ENCODE assay signal across 24 mouse cellular contexts in the genomic region with DNA sequence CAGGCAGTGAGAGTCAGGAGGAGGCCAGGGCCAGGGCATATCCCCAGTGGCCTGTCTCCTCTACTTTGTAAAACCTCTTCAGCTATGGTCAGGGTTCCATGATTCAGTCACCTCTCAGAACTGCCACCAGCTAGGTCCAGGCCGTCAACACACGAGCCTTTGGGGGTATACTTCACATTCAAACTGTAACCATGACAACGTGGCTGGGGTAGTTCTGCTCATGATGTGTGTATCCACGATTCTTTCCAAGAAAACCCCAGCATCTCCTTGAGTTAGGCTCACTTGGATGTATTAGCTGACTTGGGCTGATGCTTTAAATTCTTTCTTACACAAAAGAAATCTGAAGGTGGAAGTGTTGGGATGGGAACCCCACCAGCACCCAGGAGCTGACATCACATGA. TPM values are rescaled to one million over a fixed set of nuclear protein-coding genes. Genes with fewer than 3 reads are reported as not detected.
DNase-seq lines count a peak whose midpoint lies in the region; ATAC-seq and TF ChIP-seq lines count a peak whose summit lies in the region.
"Had no signal": no experiment of that assay in that cellular context is flagged by ENCODE, and none has a peak within 500 bp of the region (broad histone marks: within the 10 kb centered on the region; RNA-seq: fewer than 3 reads in every experiment).

No protein-coding gene starts in this region.

- H3K4me2 ChIP-seq in forebrain, postnatal 0 days (ENCODE audit: low read depth): no peak overlapping the region
- H3K4me2 ChIP-seq in midbrain, embryonic 11.5 days: no peak overlapping the region
- no peak overlapping the region for H3K4me2 ChIP-seq in midbrain, embryonic 13.5 days (replicated peaks)
- H3K4me2 ChIP-seq in midbrain, embryonic 15.5 days: no peak overlapping the region
- H3K4me2 ChIP-seq: heart, embryonic 13.5 days had no signal

- H3K9me3 ChIP-seq in forebrain, postnatal 0 days (ENCODE audit: low read length): no peaks in the 10 kb centered on the region
- no peaks in the 10 kb centered on the region for H3K9me3 ChIP-seq in forebrain, embryonic 10.5 days
- H3K9me3 ChIP-seq in midbrain, embryonic 11.5 days (ENCODE audit: control insufficient read depth, low read length): no peaks in the 10 kb centered on the region
- H3K9me3 ChIP-seq in midbrain, embryonic 13.5 days: no peaks in the 10 kb centered on the region
- H3K9me3 ChIP-seq in midbrain, embryonic 15.5 days: no peaks in the 10 kb centered on the region
- H3K9me3 ChIP-seq: embryonic facial prominence, embryonic 10.5 days; heart, embryonic 13.5 days had no signal

- H3K4me1 ChIP-seq in forebrain, postnatal 0 days (ENCODE audit: insufficient read depth): 0 out of 2 replicates have a peak, but pooled peaks cover 4% of the 10 kb centered on the region
- H3K4me1 ChIP-seq in forebrain, embryonic 10.5 days: peaks cover 41% of the 10 kb centered on the region
- peaks cover 12% of the 10 kb centered on the region for H3K4me1 ChIP-seq in midbrain, embryonic 11.5 days (ENCODE audit: control insufficient read depth, insufficient read depth, low read length)
- peaks cover 20% of the 10 kb centered on the region for H3K4me1 ChIP-seq in midbrain, embryonic 13.5 days (replicated peaks)
- peaks cover 16% of the 10 kb centered on the region for H3K4me1 ChIP-seq in midbrain, embryonic 15.5 days

- TF ChIP-seq CTCF in forebrain, postnatal 0 days (IDR thresholded peaks at IDR 0.05; ENCODE audit: low read depth): no peak

- H3K27me3 ChIP-seq in forebrain, postnatal 0 days (ENCODE audit: insufficient read depth, low read length): no peaks in the 10 kb centered on the region
- H3K27me3 ChIP-seq in forebrain, embryonic 10.5 days (ENCODE audit: poor library complexity, severe bottlenecking): peaks cover 37% of the 10 kb centered on the region
- no peaks in the 10 kb centered on the region; the same call in 1 of the 2 replicates for H3K27me3 ChIP-seq in midbrain, embryonic 11.5 days (ENCODE audit: control insufficient read depth, insufficient read depth, low read length)
- no peaks in the 10 kb centered on the region for H3K27me3 ChIP-seq in midbrain, embryonic 13.5 days
- no peaks in the 10 kb centered on the region for H3K27me3 ChIP-seq in midbrain, embryonic 15.5 days (replicated peaks)

- no peaks in the 10 kb centered on the region for H3K36me3 ChIP-seq in forebrain, postnatal 0 days (ENCODE audit: insufficient read depth)
- no peaks in the 10 kb centered on the region for H3K36me3 ChIP-seq in forebrain, embryonic 10.5 days (replicated peaks)
- no peaks in the 10 kb centered on the region for H3K36me3 ChIP-seq in midbrain, embryonic 11.5 days (ENCODE audit: control insufficient read depth, insufficient read depth, low read length)
- H3K36me3 ChIP-seq in midbrain, embryonic 13.5 days: no peaks in the 10 kb centered on the region
- no peaks in the 10 kb centered on the region for H3K36me3 ChIP-seq in midbrain, embryonic 15.5 days (replicated peaks)
- H3K36me3 ChIP-seq: embryonic facial prominence, embryonic 10.5 days; G1E; heart, embryonic 13.5 days had no signal

- peak; percentile 50 for DNase-seq in forebrain, postnatal 0 days
- no peak for DNase-seq in forebrain, embryonic 10.5 days (ENCODE audit: extremely low spot score, low spot score)
- DNase-seq in midbrain, embryonic 11.5 days (ENCODE audit: low spot score, missing footprints): peak; percentile 81
- no peak for DNase-seq in cerebellum, adult 18-20 months
- no peak for DNase-seq in left cerebral cortex, adult 11 months (ENCODE audit: low spot score)
- DNase-seq: adrenal gland, postnatal 10 days; B cell, adult 2 months; cerebellum, adult 2 months; cerebellum, postnatal 10 days; gastrocnemius, postnatal 36 days; heart, adult 11 months; heart, postnatal 36 days had no signal

- 40% methylated on average over 4 of the region's 4 CpGs for WGBS in forebrain, postnatal 0 days
- WGBS in forebrain, embryonic 10.5 days: 75% methylated on average over 4 of the region's 4 CpGs
- WGBS in midbrain, embryonic 11.5 days: 46% methylated on average over 4 of the region's 4 CpGs
- 32% methylated on average over 4 of the region's 4 CpGs for WGBS in midbrain, embryonic 13.5 days
- WGBS in midbrain, embryonic 15.5 days: 37% methylated on average over 4 of the region's 4 CpGs

- H3K4me3 ChIP-seq in forebrain, postnatal 0 days (ENCODE audit: low read depth, low read length): no peak overlapping the region
- no peak overlapping the region for H3K4me3 ChIP-seq in forebrain, embryonic 10.5 days
- no peak overlapping the region for H3K4me3 ChIP-seq in midbrain, embryonic 11.5 days (ENCODE audit: low read depth, low read length)
- no peak overlapping the region for H3K4me3 ChIP-seq in midbrain, embryonic 13.5 days (replicated peaks)
- no peak overlapping the region for H3K4me3 ChIP-seq in midbrain, embryonic 15.5 days
- H3K4me3 ChIP-seq: embryonic facial prominence, embryonic 10.5 days; heart, embryonic 13.5 days had no signal

- H3K27ac ChIP-seq in forebrain, postnatal 0 days (ENCODE audit: low read depth, low read length): peak overlapping the region; percentile 45
- no peak overlapping the region for H3K27ac ChIP-seq in forebrain, embryonic 10.5 days
- H3K27ac ChIP-seq in midbrain, embryonic 11.5 days (ENCODE audit: low read depth, low read length): no peak overlapping the region
- no peak overlapping the region for H3K27ac ChIP-seq in midbrain, embryonic 13.5 days
- H3K27ac ChIP-seq in midbrain, embryonic 15.5 days: 0 out of 2 replicates have a peak overlapping the region, but pooled peaks have one; percentile 32
- H3K27ac ChIP-seq: heart, embryonic 13.5 days had no signal

- H3K9ac ChIP-seq in forebrain, postnatal 0 days: no peak overlapping the region
- no peak overlapping the region for H3K9ac ChIP-seq in midbrain, embryonic 11.5 days (ENCODE audit: low read length)
- H3K9ac ChIP-seq in midbrain, embryonic 13.5 days (replicated peaks): no peak overlapping the region
- no peak overlapping the region for H3K9ac ChIP-seq in midbrain, embryonic 15.5 days
- H3K9ac ChIP-seq: heart, embryonic 13.5 days had no signal

- ATAC-seq in forebrain, postnatal 0 days: peak; percentile 62
- no peak for ATAC-seq in midbrain, embryonic 11.5 days (ENCODE audit: low FRiP score)
- ATAC-seq in midbrain, embryonic 13.5 days: no peak
- ATAC-seq in midbrain, embryonic 15.5 days (replicated peaks): no peak
- ATAC-seq: CD4-positive, CD25-positive, alpha-beta regulatory T cell, adult 4 months; forebrain, embryonic 14.5 days; hindbrain, embryonic 16.5 days had no signal

RNA-seq across cellular contexts. Expression of a gene that starts 9.9 kb away (rescaled TPM):
- total RNA-seq in forebrain, postnatal 0 days (2014; rRNA removed): 0.85 and 1.3 TPM in 2 replicates
- polyA plus RNA-seq in forebrain, postnatal 0 days (2015; fragmentation: Nextera tagmentation; extraction: Ambion mirVana): 0.06 TPM in 1 of 2 replicates, not detected in the other
- polyA plus RNA-seq in forebrain, embryonic 10.5 days (2016; fragmentation: Nextera tagmentation; extraction: Ambion mirVana): 0.80 and 0.82 TPM in 2 replicates
- 1.0 and 1.4 TPM in 2 replicates for polyA plus RNA-seq in midbrain, embryonic 11.5 days (2014; fragmentation: Nextera tagmentation; extraction: Ambion mirVana)
- 0.11 and 0.15 TPM in 2 replicates for polyA plus RNA-seq in midbrain, embryonic 13.5 days (2015; fragmentation: Nextera tagmentation; extraction: Ambion mirVana)
- 0.09 TPM in 1 of 2 replicates, not detected in the other for polyA plus RNA-seq in midbrain, embryonic 15.5 days (2015; fragmentation: Nextera tagmentation; extraction: Ambion mirVana)
- polyA plus RNA-seq: CD4-positive, CD25-positive, alpha-beta regulatory T cell, adult 4 months; forebrain, embryonic 14.5 days; G1E had no signal

RNA-seq across cellular contexts. Expression of a gene that starts 27.3 kb away (rescaled TPM):
- not detected in 2 replicates for total RNA-seq in forebrain, postnatal 0 days (2014; rRNA removed)
- polyA plus RNA-seq in forebrain, postnatal 0 days (2015; fragmentation: Nextera tagmentation; extraction: Ambion mirVana): not detected in 2 replicates
- not detected in 2 replicates for polyA plus RNA-seq in forebrain, embryonic 10.5 days (2016; fragmentation: Nextera tagmentation; extraction: Ambion mirVana)
- polyA plus RNA-seq in midbrain, embryonic 11.5 days (2014; fragmentation: Nextera tagmentation; extraction: Ambion mirVana): not detected in 2 replicates
- not detected in 2 replicates for polyA plus RNA-seq in midbrain, embryonic 13.5 days (2015; fragmentation: Nextera tagmentation; extraction: Ambion mirVana)
- polyA plus RNA-seq in midbrain, embryonic 15.5 days (2015; fragmentation: Nextera tagmentation; extraction: Ambion mirVana): not detected in 2 replicates
- total RNA-seq: G1E; gastrocnemius, adult 8-10 months; gastrocnemius, postnatal 36 days; heart, postnatal 36 days had no signal
- polyA plus RNA-seq: CD4-positive, CD25-positive, alpha-beta regulatory T cell, adult 4 months; embryonic facial prominence, embryonic 10.5 days; embryonic facial prominence, embryonic 14.5 days; forebrain, embryonic 14.5 days; G1E; heart, embryonic 13.5 days; heart, postnatal 0 days; hindbrain, embryonic 16.5 days; intestine, embryonic 14.5 days had no signal

RNA-seq across cellular contexts. Expression of a gene that starts 40.0 kb away (rescaled TPM):
- total RNA-seq in forebrain, postnatal 0 days (2014; rRNA removed): 8.7 and 10.7 TPM in 2 replicates
- 5.8 and 6.0 TPM in 2 replicates for polyA plus RNA-seq in forebrain, postnatal 0 days (2015; fragmentation: Nextera tagmentation; extraction: Ambion mirVana)
- 8.0 and 8.1 TPM in 2 replicates for polyA plus RNA-seq in forebrain, embryonic 10.5 days (2016; fragmentation: Nextera tagmentation; extraction: Ambion mirVana)
- 4.2 and 5.0 TPM in 2 replicates for polyA plus RNA-seq in midbrain, embryonic 11.5 days (2014; fragmentation: Nextera tagmentation; extraction: Ambion mirVana)
- polyA plus RNA-seq in midbrain, embryonic 13.5 days (2015; fragmentation: Nextera tagmentation; extraction: Ambion mirVana): 5.3 and 5.5 TPM in 2 replicates
- polyA plus RNA-seq in midbrain, embryonic 15.5 days (2015; fragmentation: Nextera tagmentation; extraction: Ambion mirVana): 8.6 and 8.7 TPM in 2 replicates

RNA-seq across cellular contexts. Expression of a gene that starts 41.1 kb away (rescaled TPM):
- total RNA-seq in forebrain, postnatal 0 days (2014; rRNA removed): not detected in 2 replicates
- polyA plus RNA-seq in forebrain, postnatal 0 days (2015; fragmentation: Nextera tagmentation; extraction: Ambion mirVana): not detected in 2 replicates
- not detected in 2 replicates for polyA plus RNA-seq in forebrain, embryonic 10.5 days (2016; fragmentation: Nextera tagmentation; extraction: Ambion mirVana)
- not detected in 2 replicates for polyA plus RNA-seq in midbrain, embryonic 11.5 days (2014; fragmentation: Nextera tagmentation; extraction: Ambion mirVana)
- not detected in 2 replicates for polyA plus RNA-seq in midbrain, embryonic 13.5 days (2015; fragmentation: Nextera tagmentation; extraction: Ambion mirVana)
- not detected in 2 replicates for polyA plus RNA-seq in midbrain, embryonic 15.5 days (2015; fragmentation: Nextera tagmentation; extraction: Ambion mirVana)
- total RNA-seq: G1E; gastrocnemius, adult 8-10 months; gastrocnemius, postnatal 36 days; heart, postnatal 36 days had no signal
- polyA plus RNA-seq: CD4-positive, CD25-positive, alpha-beta regulatory T cell, adult 4 months; cerebellum, adult 2 months; embryonic facial prominence, embryonic 10.5 days; embryonic facial prominence, embryonic 14.5 days; forebrain, embryonic 14.5 days; G1E; heart, embryonic 13.5 days; heart, postnatal 0 days; hindbrain, embryonic 16.5 days; intestine, embryonic 14.5 days had no signal

Comparison
In these comparisons a context has a peak if more than half of its experiments do, and no peak if none do; other contexts are left out.
1. DNase-seq: peak in forebrain, postnatal 0 days (single experiment) and midbrain, embryonic 11.5 days (single experiment); none in forebrain, embryonic 10.5 days (single experiment), cerebellum, adult 18-20 months (0 of 2) and left cerebral cortex, adult 11 months (single experiment).
2. H3K27ac ChIP-seq: peak in forebrain, postnatal 0 days (single experiment) and midbrain, embryonic 15.5 days (single experiment); none in forebrain, embryonic 10.5 days (single experiment), midbrain, embryonic 11.5 days (single experiment) and midbrain, embryonic 13.5 days (single experiment).